Mouse (Mus musculus) adrenal gland, adult 10 weeks (tissue): ENCODE data around the gene Gipc1. TPM values are rescaled to one million over a fixed set of nuclear protein-coding genes. Genes with fewer than 3 reads are reported as not detected.

Source experiments
- polyA plus RNA-seq: library from polyadenylated mRNA; stranded (reverse); fragments of 350-450 nt; fragmentation: Illumina TruSeq; extraction: RNeasy Lipid Tissue Mini Kit (QIAGEN cat#74804); gene quantifications from one replicate; pipeline ENCODE4 v1.2.3, GENCODE M21; 2014; ENCODE audit warnings: low read depth, low replicate concordance

Gipc1 gene
- not detected for polyA plus RNA-seq

DNA sequence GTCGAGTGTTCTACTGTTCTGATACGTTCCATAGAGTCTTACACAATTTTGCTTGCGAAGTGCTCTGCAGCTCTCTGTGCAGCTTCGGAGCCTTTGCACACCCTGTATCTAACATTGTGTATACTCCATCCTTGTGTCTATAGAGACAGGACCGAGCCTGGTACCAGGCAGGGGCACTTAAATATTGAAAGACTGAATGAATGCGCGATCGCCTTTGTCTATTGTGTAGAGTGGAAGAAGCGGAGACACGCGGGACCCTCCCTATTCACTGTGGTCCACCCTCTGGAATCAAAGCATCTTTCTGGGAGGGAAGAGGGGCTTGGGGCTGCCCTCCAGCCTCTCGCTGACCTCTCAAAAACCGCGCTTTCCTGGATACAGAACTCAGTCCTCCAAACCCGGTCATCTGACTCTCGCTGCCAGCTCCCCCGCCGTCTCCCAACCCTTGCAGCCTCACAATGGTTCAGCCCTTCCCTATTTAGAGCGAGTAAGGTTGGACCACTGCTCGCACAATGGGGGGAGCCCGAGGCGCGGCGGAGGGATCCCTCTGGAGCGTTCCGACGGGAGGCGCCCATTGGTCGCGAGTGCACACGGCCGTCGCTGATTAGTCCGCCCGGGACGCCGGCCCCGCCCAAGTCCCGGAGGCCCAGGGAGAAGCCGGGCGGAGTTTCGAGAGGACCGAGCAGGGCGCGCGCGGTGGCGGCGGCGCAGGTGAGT, at the start of gene Gipc1:
Gipc1 (plus strand) TSS at position 648 of the 714 bp plus-strand sequence.

DNA sequence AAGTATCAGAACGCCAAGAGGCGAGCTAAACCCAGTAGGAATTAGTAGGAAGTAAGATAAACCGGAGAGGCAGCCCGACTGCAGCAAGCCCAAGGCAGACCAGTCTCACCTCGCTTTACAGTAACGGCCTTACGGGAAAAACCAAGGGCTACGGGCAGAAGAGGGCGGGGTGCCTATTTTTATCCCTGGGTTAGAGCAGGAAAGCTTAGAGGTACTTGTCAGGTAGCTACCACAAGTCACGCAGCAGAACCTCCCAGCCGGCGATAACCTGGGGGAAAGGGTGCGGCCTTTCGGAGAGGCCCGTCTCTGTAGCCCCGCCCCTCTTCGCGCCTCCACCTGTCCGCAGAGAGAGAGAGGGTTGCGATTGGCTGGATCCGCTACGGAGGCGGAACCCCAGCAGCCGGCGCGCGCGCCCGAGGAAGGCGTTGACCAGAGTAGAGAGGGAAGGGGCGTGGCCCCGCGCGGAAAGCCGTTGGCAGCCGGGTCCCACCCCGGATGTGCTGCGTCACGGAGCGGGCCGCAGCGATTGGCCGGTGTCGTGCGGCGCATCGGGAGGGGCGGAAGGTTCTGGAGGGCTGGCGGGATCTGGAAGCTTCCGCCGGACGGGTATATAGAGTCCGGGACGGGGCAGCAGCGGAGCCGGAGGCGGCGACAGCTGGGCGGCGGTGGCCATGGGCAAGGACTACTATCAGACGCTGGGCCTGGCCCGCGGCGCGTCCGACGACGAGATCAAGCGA, 44.6 kb upstream of the Gipc1 start, which contains the start of the genes Tecr and Dnajb1:
Tecr (minus strand) TSS at position 311 of the 737 bp plus-strand sequence.
Dnajb1 (plus strand) TSS at position 533 of the 737 bp plus-strand sequence.

DNA sequence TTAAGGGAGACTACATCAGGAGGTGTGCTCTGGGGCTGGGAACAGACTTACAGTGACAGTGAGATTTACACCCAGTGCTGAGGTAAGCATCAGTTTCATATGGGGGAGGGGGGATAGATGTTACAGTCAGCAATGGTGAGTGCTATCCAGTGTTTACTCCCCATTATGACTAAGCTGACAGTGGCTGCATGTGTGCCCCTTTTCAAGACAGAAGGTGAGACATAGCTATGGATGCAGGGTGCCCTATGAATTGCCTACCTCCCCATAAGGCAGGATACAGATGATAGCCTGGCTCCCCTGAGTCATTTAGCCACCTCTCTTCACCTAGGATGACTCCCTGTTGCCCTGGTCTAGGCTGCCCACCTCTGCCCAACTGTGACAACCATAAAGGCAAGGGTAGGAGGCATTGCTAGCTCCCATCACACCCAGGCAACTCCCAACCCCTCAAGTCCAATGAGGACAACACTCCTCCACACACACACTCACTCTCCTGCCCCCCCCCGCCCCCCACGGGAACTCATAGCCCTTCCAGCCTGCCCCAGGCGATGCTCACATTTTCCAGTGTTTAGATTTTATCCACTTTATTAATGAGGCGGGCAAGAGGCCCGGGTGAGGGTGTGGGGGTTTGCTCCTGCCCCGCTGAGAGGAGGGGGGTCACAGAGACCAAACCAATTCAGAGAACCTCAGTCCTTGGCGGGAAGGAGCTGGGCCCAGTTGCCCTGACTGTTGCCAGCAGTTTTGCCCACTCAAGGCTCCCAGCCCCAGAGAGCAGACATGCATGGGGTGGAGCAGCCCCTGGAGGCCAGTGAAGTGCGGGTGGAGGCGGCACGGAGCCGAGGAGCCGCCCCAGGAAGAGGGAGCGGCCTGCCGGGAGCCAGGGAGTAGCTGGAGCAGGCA, 13.7 kb downstream of the Gipc1 start, which contains the start of gene Ptger1:
Ptger1 (plus strand) TSS at position 710 of the 897 bp plus-strand sequence.

DNA sequence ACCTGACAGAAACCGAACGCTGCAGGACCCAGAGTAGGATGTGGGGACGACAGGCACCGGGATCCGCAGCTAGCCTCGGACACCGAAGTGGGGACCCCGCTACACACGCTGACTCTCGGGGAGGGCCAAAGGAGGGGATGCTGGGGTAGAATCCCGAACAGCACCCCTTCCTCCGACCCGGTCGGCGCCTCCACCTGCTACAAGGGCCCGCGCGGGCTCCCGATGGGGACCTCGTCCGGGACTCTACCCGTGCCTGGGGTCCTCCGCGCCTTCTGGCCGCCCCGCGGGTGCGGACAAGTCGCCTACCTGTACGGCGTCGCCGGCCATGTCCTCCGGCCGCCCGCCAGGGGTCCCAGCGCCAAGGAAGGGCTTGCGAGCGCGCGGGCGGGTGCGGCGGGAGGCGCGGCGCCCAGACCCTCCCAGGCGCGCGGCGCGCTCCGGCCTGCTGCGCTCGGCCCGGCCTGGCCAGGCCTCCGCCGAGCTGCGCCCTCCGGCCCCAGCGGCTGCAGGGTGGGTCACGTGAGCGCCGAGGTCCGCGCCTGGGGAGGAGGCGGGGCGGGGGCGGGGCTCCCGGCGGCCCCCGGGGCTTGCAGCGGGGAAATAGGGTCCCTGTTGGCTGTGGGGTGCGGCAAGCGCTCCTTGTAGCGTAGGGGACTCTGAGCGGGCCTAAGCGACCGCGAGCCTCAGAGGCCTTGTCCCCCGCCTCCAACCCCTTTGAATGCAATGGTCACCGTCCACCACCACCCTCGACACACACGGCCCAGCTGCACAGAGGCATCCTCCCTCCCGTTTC, 46.4 kb downstream of the Gipc1 start, which contains the start of gene Pkn1:
Pkn1 (minus strand) TSS at position 519 of the 793 bp plus-strand sequence.

Other genes with a start within 250 kb of the Gipc1 start
- 441 TPM for gene Scoc, start 194.3 kb upstream of the Gipc1 start, polyA plus RNA-seq
- gene Olfr370, start 116.9 kb upstream of the Gipc1 start, polyA plus RNA-seq: not detected
- gene Ndufb7, start 86.0 kb upstream of the Gipc1 start, polyA plus RNA-seq: 0.35 TPM
- 58.4 TPM for gene Tecr, start 44.7 kb upstream of the Gipc1 start, polyA plus RNA-seq
- gene Dnajb1, start 44.5 kb upstream of the Gipc1 start, polyA plus RNA-seq: 28.2 TPM
- gene Ptger1, start 14.0 kb downstream of the Gipc1 start, polyA plus RNA-seq: 0.17 TPM
- 15.2 TPM for gene Pkn1, start 46.5 kb downstream of the Gipc1 start, polyA plus RNA-seq
- 4.1 TPM for gene Ddx39, start 62.5 kb downstream of the Gipc1 start, polyA plus RNA-seq
- 6.5 TPM for gene Adgre5, start 88.6 kb downstream of the Gipc1 start, polyA plus RNA-seq
- 7.5 TPM for gene Adgrl1, start 247.4 kb downstream of the Gipc1 start, polyA plus RNA-seq